In genomic region chr3:95629755-95630154, GRCm38 (mm10) we compare ENCODE assay signal across 9 mouse cellular contexts. TPM values are rescaled to one million over a fixed set of nuclear protein-coding genes. Genes with fewer than 3 reads are reported as not detected.
DNase-seq lines count a peak whose midpoint lies in the region; TF ChIP-seq lines count a peak whose summit lies in the region.
"Had no signal": no experiment of that assay in that cellular context is flagged by ENCODE, and none has a peak within 500 bp of the region (broad histone marks: within the 10 kb centered on the region; RNA-seq: fewer than 3 reads in every experiment).

No protein-coding gene starts in this region.

- dilution Hi-C loops in CH12.LX (cut with MboI; ENCODE audit: extremely low pct_ligation_motif_present, extremely low pct_unique_long_range_greater_than_20kb, low sequenced_read_pairs): no loop called here

- peaks cover 51% of the 10 kb centered on the region for H3K79me2 ChIP-seq in CH12.LX (replicated peaks; ENCODE audit: control insufficient read depth, extremely low read depth, insufficient read depth, poor library complexity, severe bottlenecking)

- peaks cover 5 to 74% of the 10 kb centered on the region in 2 experiments for H3K4me1 ChIP-seq in CH12.LX (ENCODE audit: control insufficient read depth in 1 of 2, insufficient read depth in 2 of 2)
- peaks cover 10% of the 10 kb centered on the region for H3K4me1 ChIP-seq in hindbrain, embryonic 10.5 days (replicated peaks)

- TF ChIP-seq POLR2A in CH12.LX (IDR thresholded peaks at IDR 0.05; ENCODE audit: low read depth, low read length): no peak

- H3K4me3 ChIP-seq in CH12.LX (replicated peaks in 1 of 3; ENCODE audit: low read depth in 2 of 3, low read length in 2 of 3, poor library complexity in 1 of 3): no peak overlapping the region
- no peak overlapping the region for H3K4me3 ChIP-seq in hindbrain, embryonic 10.5 days

- no peaks in the 10 kb centered on the region for H3K27me3 ChIP-seq in CH12.LX (replicated peaks)
- no peaks in the 10 kb centered on the region for H3K27me3 ChIP-seq in hindbrain, embryonic 10.5 days (ENCODE audit: insufficient read depth, poor library complexity, severe bottlenecking)

- peak; percentile 81 for DNase-seq in adrenal gland, adult 2 months
- DNase-seq in adrenal gland, adult 18-20 months (ENCODE audit: low spot score in 2 of 2): no peak
- no peak for DNase-seq in CH12.LX (ENCODE audit: extremely low read depth)
- peak; percentile 55 to 66 for DNase-seq in cerebellum, postnatal 25 days
- DNase-seq in left cerebral cortex, postnatal 10 days (ENCODE audit: extremely low spot score in 1 of 2, low spot score in 2 of 2): peak; percentile 40 to 42
- no peak for DNase-seq in lung, postnatal 25 days (ENCODE audit: low spot score)
- no peak for DNase-seq in thymus, postnatal 14 days
- no peak for DNase-seq in hindbrain, embryonic 10.5 days (ENCODE audit: low spot score)
- DNase-seq: thymus, postnatal 4 days had no signal

- no peak for TF ChIP-seq CTCF in CH12.LX (conservative IDR thresholded peaks at IDR 0.05 in 1 of 2, IDR thresholded peaks at IDR 0.05 in 1 of 2; ENCODE audit: low read depth in 2 of 2, low read length in 2 of 2)

- peaks cover 59 to 82% of the 10 kb centered on the region in 2 experiments for H3K36me3 ChIP-seq in CH12.LX (replicated peaks in 1 of 2; ENCODE audit: control insufficient read depth in 1 of 2, insufficient read depth in 1 of 2, low read length in 1 of 2)
- peaks cover 87% of the 10 kb centered on the region for H3K36me3 ChIP-seq in hindbrain, embryonic 10.5 days

- 90% methylated on average over 4 of the region's 4 CpGs for WGBS in hindbrain, embryonic 10.5 days

- TF ChIP-seq EP300 in CH12.LX (IDR thresholded peaks at IDR 0.05; ENCODE audit: low read length): no peak

- in situ Hi-C loops in CH12.LX (cut with MboI; ENCODE audit: low pct_ligation_motif_present, low pct_unique_long_range_greater_than_20kb, low sequenced_read_pairs): no loop called here

- no peak overlapping the region for H3K9ac ChIP-seq in CH12.LX (ENCODE audit: insufficient read depth, low read depth)

- no peaks in the 10 kb centered on the region for H3K9me3 ChIP-seq in CH12.LX (replicated peaks; ENCODE audit: low read length)
- no peaks in the 10 kb centered on the region for H3K9me3 ChIP-seq in hindbrain, embryonic 10.5 days

- intact Hi-C loops in left cerebral cortex, postnatal 10 days (cut with DNase I): loop anchor here (10.0 kb wide), 1 partner anchor 115 kb away; no protein-coding TSS in a partner anchor

- H3K4me2 ChIP-seq in CH12.LX (ENCODE audit: insufficient read depth, low read depth, poor library complexity, severe bottlenecking): no peak overlapping the region

- TF ChIP-seq RAD21 in CH12.LX (IDR thresholded peaks at IDR 0.05; ENCODE audit: low read depth, low read length): no peak

- H3K27ac ChIP-seq in CH12.LX (ENCODE audit: insufficient read depth, low read depth): peak overlapping the region; percentile 49
- no peak overlapping the region for H3K27ac ChIP-seq in hindbrain, embryonic 10.5 days

TF ChIP-seq in CH12.LX, 34 proteins besides CTCF, POLR2A, EP300 and RAD21:
- no peak for TF ChIP-seq TBP (conservative IDR thresholded peaks at IDR 0.05; ENCODE audit: low read depth, low read length)
- TF ChIP-seq JUN (IDR thresholded peaks at IDR 0.05; ENCODE audit: insufficient read depth, low read depth, low read length): no peak
- no peak for TF ChIP-seq ZNF384 (IDR thresholded peaks at IDR 0.05; ENCODE audit: low read depth, low read length)
- TF ChIP-seq TCF12 (IDR thresholded peaks at IDR 0.05; ENCODE audit: low read depth, low read length): no peak
- no peak for TF ChIP-seq MAFK (IDR thresholded peaks at IDR 0.05; ENCODE audit: insufficient replicate concordance, low read length)
- no peak for TF ChIP-seq MYC (IDR thresholded peaks at IDR 0.05; ENCODE audit: low read depth, low read length)
- no peak for TF ChIP-seq KAT2A (IDR thresholded peaks at IDR 0.05; ENCODE audit: insufficient replicate concordance, low read length)
- no peak for TF ChIP-seq BHLHE40 (IDR thresholded peaks at IDR 0.05; ENCODE audit: low read depth, low read length)
- TF ChIP-seq SMC3 (IDR thresholded peaks at IDR 0.05; ENCODE audit: low read depth, low read length): no peak
- TF ChIP-seq MEF2A (IDR thresholded peaks at IDR 0.05; ENCODE audit: borderline replicate concordance, low read depth, low read length): no peak
- TF ChIP-seq MAZ (IDR thresholded peaks at IDR 0.05; ENCODE audit: low read depth, low read length): no peak
- no peak for TF ChIP-seq ZKSCAN1 (IDR thresholded peaks at IDR 0.05; ENCODE audit: borderline replicate concordance, low read depth, low read length)
- TF ChIP-seq JUND (conservative IDR thresholded peaks at IDR 0.05; ENCODE audit: low read depth, low read length): no peak
- no peak for TF ChIP-seq GABPA (IDR thresholded peaks at IDR 0.05; ENCODE audit: insufficient replicate concordance, low read depth, low read length)
- TF ChIP-seq USF2 (conservative IDR thresholded peaks at IDR 0.05; ENCODE audit: low read depth, low read length): no peak
- TF ChIP-seq ELF1 (IDR thresholded peaks at IDR 0.05; ENCODE audit: low read depth, low read length): no peak
- TF ChIP-seq NELFE (IDR thresholded peaks at IDR 0.05; ENCODE audit: low read depth, low read length): no peak
- no peak for TF ChIP-seq POLR2AphosphoS2 (IDR thresholded peaks at IDR 0.05; ENCODE audit: low read depth, low read length)
- TF ChIP-seq CHD2 (IDR thresholded peaks at IDR 0.05; ENCODE audit: low read length): no peak
- TF ChIP-seq RCOR1 (conservative IDR thresholded peaks at IDR 0.05; ENCODE audit: low read depth, low read length): no peak

RNA-seq across cellular contexts. Expression of gene Ensa, which starts 5.0 kb away (rescaled TPM):
- total RNA-seq in adrenal gland, adult 2 months (2021): 100 to 1,000 TPM in 1 of 2 experiments, 10 to 100 TPM in 1; 82.5 to 104 TPM
- 7.2 and 9.0 TPM in 2 replicates for polyA plus RNA-seq in adrenal gland, adult 2 months (2012; rRNA removed)
- total RNA-seq in adrenal gland, adult 18-20 months (2021): 100 to 1,000 TPM in 1 of 2 experiments, 10 to 100 TPM in 1; 92.9 to 105 TPM
- total RNA-seq in CH12.LX (2012; rRNA removed) (51.5 and 53.9 TPM in 2 replicates), CH12.LX (2014; rRNA removed) (57.8 and 60.8 TPM in 2 replicates)
- polyA plus RNA-seq in CH12.LX (2012; ENCODE audit: insufficient read length, low read depth): 58.4 and 62.6 TPM in 2 replicates
- 100 to 1,000 TPM; 231 to 238 TPM for total RNA-seq in left cerebral cortex, postnatal 10 days (2021)
- 84.8 and 89.9 TPM in 2 replicates for polyA plus RNA-seq in hindbrain, embryonic 10.5 days (2016; fragmentation: Nextera tagmentation; extraction: Ambion mirVana)

RNA-seq across cellular contexts. Expression of gene Mcl1, which starts 28.8 kb away (rescaled TPM):
- 100 to 1,000 TPM; 152 to 159 TPM for total RNA-seq in adrenal gland, adult 2 months (2021)
- 272 and 291 TPM in 2 replicates for polyA plus RNA-seq in adrenal gland, adult 2 months (2012; rRNA removed)
- 100 to 1,000 TPM; 138 to 228 TPM for total RNA-seq in adrenal gland, adult 18-20 months (2021)
- total RNA-seq in CH12.LX (2012; rRNA removed) (95.9 and 114 TPM in 2 replicates), CH12.LX (2014; rRNA removed) (223 and 225 TPM in 2 replicates)
- 188 and 197 TPM in 2 replicates for polyA plus RNA-seq in CH12.LX (2012; ENCODE audit: insufficient read length, low read depth)
- 10 to 100 TPM; 62.2 to 63.0 TPM for total RNA-seq in left cerebral cortex, postnatal 10 days (2021)
- 47.2 and 53.4 TPM in 2 replicates for polyA plus RNA-seq in hindbrain, embryonic 10.5 days (2016; fragmentation: Nextera tagmentation; extraction: Ambion mirVana)

RNA-seq across cellular contexts. Expression of gene Golph3l, which starts 41.0 kb away (rescaled TPM):
- 10 to 100 TPM; 39.3 to 52.5 TPM for total RNA-seq in adrenal gland, adult 2 months (2021)
- polyA plus RNA-seq in adrenal gland, adult 2 months (2012; rRNA removed): 2.1 and 2.3 TPM in 2 replicates
- 10 to 100 TPM; 32.6 to 37.1 TPM for total RNA-seq in adrenal gland, adult 18-20 months (2021)
- 22.4 and 23.4 TPM in 2 replicates for total RNA-seq in CH12.LX (2012; rRNA removed)
- total RNA-seq in CH12.LX (2014; rRNA removed): 35.5 and 36.9 TPM in 2 replicates
- polyA plus RNA-seq in CH12.LX (2012; ENCODE audit: insufficient read length, low read depth): 21.6 and 22.7 TPM in 2 replicates
- 10 to 100 TPM; 16.3 to 19.5 TPM for total RNA-seq in left cerebral cortex, postnatal 10 days (2021)
- polyA plus RNA-seq in hindbrain, embryonic 10.5 days (2016; fragmentation: Nextera tagmentation; extraction: Ambion mirVana): 27.8 and 31.0 TPM in 2 replicates

RNA-seq across cellular contexts. Expression of gene Adamtsl4, which starts 58.0 kb away (rescaled TPM):
- 1 to 10 TPM; 6.0 to 8.8 TPM for total RNA-seq in adrenal gland, adult 2 months (2021)
- polyA plus RNA-seq in adrenal gland, adult 2 months (2012; rRNA removed): 11.0 and 17.4 TPM in 2 replicates
- total RNA-seq in adrenal gland, adult 18-20 months (2021): 10 to 100 TPM in 1 of 2 experiments, 1 to 10 TPM in 1; 8.6 to 10.1 TPM
- 0.85 and 1.1 TPM in 2 replicates for total RNA-seq in CH12.LX (2012; rRNA removed)
- total RNA-seq in CH12.LX (2014; rRNA removed): not detected in 2 replicates
- polyA plus RNA-seq in CH12.LX (2012; ENCODE audit: insufficient read length, low read depth): 0.10 TPM in 1 of 2 replicates, not detected in the other
- 1 to 10 TPM in 1 of 2 experiments, under 1 TPM in 1; 0.73 to 1.3 TPM for total RNA-seq in left cerebral cortex, postnatal 10 days (2021)
- 0.73 and 0.86 TPM in 2 replicates for polyA plus RNA-seq in hindbrain, embryonic 10.5 days (2016; fragmentation: Nextera tagmentation; extraction: Ambion mirVana)

Comparison
In these comparisons a context has a peak if more than half of its experiments do, and no peak if none do; other contexts are left out.
1. DNase-seq: peak in adrenal gland, adult 2 months (single experiment), cerebellum, postnatal 25 days (2 of 2) and left cerebral cortex, postnatal 10 days (2 of 2); none in adrenal gland, adult 18-20 months (0 of 2), CH12.LX (single experiment), lung, postnatal 25 days (single experiment), thymus, postnatal 14 days (single experiment) and hindbrain, embryonic 10.5 days (single experiment).